Mouse (Mus musculus) hematopoietic stem cell, adult 5-6 weeks (primary cell): ENCODE results near the gene Csde1. TPM values are rescaled to one million over a fixed set of nuclear protein-coding genes. Genes with fewer than 3 reads are reported as not detected.

Experiments used
- ATAC-seq, 2 experiments: fragments of 125-278 bp in 1 of 2; replicated peaks in 1 of 2; 2 replicates each; pipeline ENCODE4 v1.8.0; 2016 to 2017; ENCODE audit warnings: inconsistent platforms in 2 of 2, mild to moderate bottlenecking in 2 of 2, moderate number of reproducible peaks in 2 of 2, low read depth in 1 of 2, moderate TSS enrichment in 1 of 2; ENCODE audit not compliant: low FRiP score in 2 of 2, poor library complexity in 2 of 2, severe bottlenecking in 2 of 2, insufficient read depth in 1 of 2, low TSS enrichment in 1 of 2
- total RNA-seq: library from RNA; stranded (forward); fragments of 172-1452, 232-1000 nt; gene quantifications from 2 replicates; pipeline ENCODE4 v1.2.3, GENCODE M21; 2017

Csde1 gene
- total RNA-seq, 1 experiment from 2014 or later = 780 TPM

- ATAC-seq = no peak
Observed at GRCm38 (mm10) chr3:103101194-103101593, 81.0 kb downstream of the Csde1 start.

DNA sequence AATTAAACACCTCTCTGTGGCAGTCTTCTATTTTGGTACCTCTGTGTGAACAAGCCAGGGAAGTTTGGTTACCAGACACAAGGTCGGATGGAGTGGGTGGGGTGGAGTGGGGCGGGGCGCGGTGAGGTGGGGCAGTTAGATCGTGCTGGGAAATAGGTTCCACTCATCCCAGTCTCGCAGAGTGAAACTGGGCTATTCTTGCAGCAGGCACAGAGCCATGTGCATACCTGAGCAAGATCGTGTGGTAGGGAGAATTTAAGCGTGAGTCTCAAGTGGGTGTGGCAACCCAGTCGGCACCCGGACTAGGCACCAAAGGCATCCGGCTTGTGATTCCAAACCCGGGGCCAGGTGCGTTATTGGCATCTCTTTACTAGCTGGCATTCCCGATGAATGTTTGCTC lies 81.7 kb downstream of the Csde1 start:
- ATAC-seq = no peak

DNA sequence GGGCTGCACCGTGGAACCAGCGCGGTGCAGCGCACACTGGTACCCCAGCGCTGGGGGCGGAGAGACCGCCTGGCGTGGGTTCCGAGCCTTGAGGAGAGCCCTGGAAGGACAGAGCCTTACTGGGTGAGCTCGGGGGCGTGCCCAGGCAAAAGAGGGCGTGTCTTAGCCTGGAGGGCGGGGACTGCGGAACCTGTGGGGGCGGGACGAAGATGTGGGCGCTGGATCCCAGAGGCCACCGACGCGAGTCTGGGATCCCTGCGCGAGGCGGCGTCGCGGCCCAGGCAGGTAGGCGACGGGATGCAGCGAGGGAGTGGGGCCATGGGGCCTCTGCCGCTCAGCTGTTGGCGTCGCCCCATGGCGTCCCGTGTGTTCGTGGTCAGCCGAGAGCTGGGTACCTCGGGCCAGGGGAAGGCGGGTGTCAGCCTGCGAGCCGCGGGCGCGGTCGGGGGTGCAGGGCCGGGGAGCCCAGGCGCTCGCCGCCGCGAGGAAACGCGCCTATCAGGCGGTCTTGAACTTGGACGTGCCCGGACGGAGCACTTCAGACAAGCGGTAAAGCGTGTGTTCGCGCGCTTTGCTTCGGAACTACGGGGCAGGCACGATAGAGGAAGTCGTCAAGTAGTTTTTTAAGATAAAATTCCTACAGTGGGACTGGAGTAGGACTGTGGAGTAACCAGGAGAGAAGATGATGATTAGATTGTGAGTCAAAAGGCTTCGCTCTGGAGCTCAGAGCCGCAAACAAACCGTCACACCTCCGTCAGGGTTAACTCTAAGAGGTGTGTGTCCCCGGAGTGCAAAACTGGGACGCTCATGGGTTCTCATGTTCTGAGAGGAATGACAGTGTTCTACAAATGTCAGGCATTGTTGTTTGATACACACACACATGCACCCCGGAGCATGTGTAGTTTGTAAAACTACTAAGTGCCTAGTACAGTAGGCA lies 82.5 kb downstream of the Csde1 start, which contains the start of gene Dennd2c:
Gene Dennd2c, plus strand, starts transcription at position 151 of the 937 bp plus-strand sequence.
- ATAC-seq = peak; percentile 93 to 95

Other genes with a start within 250 kb of the Csde1 start
- not detected in 2 replicates for gene Tshb, start 237.7 kb upstream of the Csde1 start, total RNA-seq
- gene Sycp1, start 84.3 kb upstream of the Csde1 start, total RNA-seq = not detected in 2 replicates
- not detected in 2 replicates for gene Nr1h5, start 56.3 kb upstream of the Csde1 start, total RNA-seq
- 15.2 and 15.6 TPM in 2 replicates for gene Sike1, start 24.7 kb upstream of the Csde1 start, total RNA-seq
- 82.8 and 104 TPM in 2 replicates for gene Nras, start 37.9 kb downstream of the Csde1 start, total RNA-seq
- gene Ampd1, start 53.6 kb downstream of the Csde1 start, total RNA-seq = not detected in 2 replicates
- 1.6 and 1.8 TPM in 2 replicates for gene Dennd2c, start 82.2 kb downstream of the Csde1 start, total RNA-seq
- 169 and 219 TPM in 2 replicates for gene Bcas2, start 151.2 kb downstream of the Csde1 start, total RNA-seq